Mouse (Mus musculus) olfactory bulb, adult 2 months (tissue): Measurements from ENCODE around the gene Rab3ip. TPM values are rescaled to one million over a fixed set of nuclear protein-coding genes. Genes with fewer than 3 reads are reported as not detected.

Experiments
- H3K27ac ChIP-seq: fragments of 200-500 bp; 2 replicates; pipeline ENCODE4 v1.5.1; 2012; ENCODE audit warnings: low read depth, low read length; ENCODE audit not compliant: insufficient read depth
- H3K4me1 ChIP-seq: fragments of 200-500 bp; 2 replicates; pipeline ENCODE4 v1.6.1; 2012; ENCODE audit warnings: low read length; ENCODE audit not compliant: control insufficient read depth, insufficient read depth
- H3K4me3 ChIP-seq: fragments of 200-500 bp; 2 replicates; pipeline ENCODE4 v1.5.1; 2012; ENCODE audit warnings: mild to moderate bottlenecking, low read depth, low read length, moderate library complexity; ENCODE audit not compliant: insufficient read depth
- CTCF ChIP-seq: fragments of 200-500 bp; IDR thresholded peaks from 2 replicates; pipeline ENCODE4 v1.5.1; 2012; ENCODE audit warnings: low read depth, mild to moderate bottlenecking, low read length, moderate library complexity; ENCODE audit not compliant: insufficient read depth
- POLR2A ChIP-seq: fragments of 200-500 bp; IDR thresholded peaks from 2 replicates; pipeline ENCODE4 v1.6.1; 2012; ENCODE audit warnings: mild to moderate bottlenecking, low read depth, low read length, moderate library complexity; ENCODE audit not compliant: insufficient read depth
- WGBS: fragments of 180-500 bp; shearing (Covaris S2); methylation state at CpG from one replicate; pipeline ENCODE4 v1.1.7; 2018; 5-methylcytosine and 5-hydroxymethylcytosine counted together
- polyA plus RNA-seq: library from polyadenylated mRNA; stranded (reverse); fragments of >200 nt; gene quantifications from 2 replicates; pipeline ENCODE4 v1.2.4, GENCODE M21; 2012; ENCODE audit warnings: low replicate concordance; ENCODE audit not compliant: missing spikeins, insufficient read depth, insufficient read length

Gene Rab3ip
- polyA plus RNA-seq, 1 experiment, result not detected

DNA sequence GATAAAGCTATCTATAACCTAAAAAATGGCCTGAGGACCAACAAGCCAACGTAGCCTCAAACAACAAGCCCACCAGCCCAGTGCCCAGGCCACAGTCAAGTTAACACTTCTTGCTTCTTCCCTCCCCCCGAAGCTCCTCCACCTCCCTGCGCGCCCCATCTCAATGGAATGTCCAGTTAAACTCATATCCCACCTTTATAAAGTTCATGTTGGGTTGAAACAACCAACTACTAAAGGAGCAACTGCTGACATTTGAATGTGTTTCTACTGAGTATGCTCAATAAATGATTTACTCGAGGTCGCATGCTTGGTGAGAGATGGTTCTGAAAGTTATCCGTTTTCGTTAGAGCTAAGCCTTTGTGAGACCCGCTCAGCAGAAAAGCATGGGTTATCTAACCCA, 2.2 kb downstream of the Rab3ip start:
- 90% methylated on average over 9 of the region's 9 CpGs for WGBS
- Histone ChIP-seq H3K4me3 (no peak overlapping the region), H3K4me1 (peaks cover 9% of the 10 kb centered on the region; the same call in 1 of the 2 replicates), H3K27ac (no peak overlapping the region)
- TF ChIP-seq CTCF (no peak), POLR2A (no peak)

- H3K27ac ChIP-seq, result no peak overlapping the region
- WGBS, result 77% methylated on average over 10 of the region's 10 CpGs
- H3K4me1 ChIP-seq, result peaks cover 9% of the 10 kb centered on the region; the same call in 1 of the 2 replicates
- no peak overlapping the region for H3K4me3 ChIP-seq
- TF ChIP-seq POLR2A (no peak), CTCF (no peak)
These were observed 5.6 kb downstream of the Rab3ip start for GRCm38 (mm10) chr10:116944940-116945339.

DNA sequence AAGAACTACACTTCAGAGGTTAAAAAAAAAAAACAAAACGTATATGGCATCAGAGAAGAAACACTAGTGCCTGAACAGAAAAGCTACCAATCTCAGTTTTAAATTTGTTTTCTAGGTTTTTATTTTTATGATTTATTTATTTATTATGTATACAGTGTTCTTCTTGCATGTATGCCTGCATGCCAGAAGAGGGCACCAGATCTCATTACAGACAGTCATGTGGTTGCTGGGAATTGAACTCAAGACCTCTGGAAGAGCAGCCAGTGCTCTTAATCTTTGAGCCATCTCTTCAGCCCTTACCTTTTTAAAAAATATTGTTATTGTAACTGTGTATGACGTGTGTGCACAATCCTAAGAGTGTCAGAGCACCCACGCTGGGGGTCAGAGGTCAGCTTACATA, 6.4 kb downstream of the Rab3ip start:
- H3K27ac ChIP-seq, result no peak overlapping the region
- no peak overlapping the region for H3K4me3 ChIP-seq
- 87% methylated on average over 3 of the region's 3 CpGs for WGBS
- TF ChIP-seq CTCF (no peak), POLR2A (no peak)
- H3K4me1 ChIP-seq, result peaks cover 9% of the 10 kb centered on the region; the same call in 1 of the 2 replicates

DNA sequence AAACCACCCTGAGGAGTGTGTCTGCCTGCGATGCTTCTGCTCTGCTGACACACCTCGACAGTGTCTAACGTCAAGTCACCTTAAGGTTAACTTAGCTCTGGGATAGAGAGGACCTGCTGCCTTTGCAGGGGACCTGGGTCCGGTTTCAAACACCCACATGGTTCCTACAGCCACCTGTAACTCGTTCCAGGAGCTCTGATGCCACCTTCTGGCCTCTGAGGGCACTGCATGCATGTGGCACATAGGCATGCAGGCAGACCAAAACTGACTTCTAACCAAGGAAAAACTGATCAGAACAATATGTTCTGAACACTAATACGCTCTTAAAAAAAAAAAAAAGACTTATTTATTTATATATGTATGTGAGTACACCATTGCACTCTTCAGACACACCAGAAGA, 7.5 kb downstream of the Rab3ip start:
- peaks cover 7% of the 10 kb centered on the region; the same call in 1 of the 2 replicates for H3K4me1 ChIP-seq
- 96% methylated on average over 6 of the region's 6 CpGs for WGBS
- no peak overlapping the region for H3K4me3 ChIP-seq
- no peak for TF ChIP-seq POLR2A
- no peak for TF ChIP-seq CTCF
- H3K27ac ChIP-seq, result no peak overlapping the region

DNA sequence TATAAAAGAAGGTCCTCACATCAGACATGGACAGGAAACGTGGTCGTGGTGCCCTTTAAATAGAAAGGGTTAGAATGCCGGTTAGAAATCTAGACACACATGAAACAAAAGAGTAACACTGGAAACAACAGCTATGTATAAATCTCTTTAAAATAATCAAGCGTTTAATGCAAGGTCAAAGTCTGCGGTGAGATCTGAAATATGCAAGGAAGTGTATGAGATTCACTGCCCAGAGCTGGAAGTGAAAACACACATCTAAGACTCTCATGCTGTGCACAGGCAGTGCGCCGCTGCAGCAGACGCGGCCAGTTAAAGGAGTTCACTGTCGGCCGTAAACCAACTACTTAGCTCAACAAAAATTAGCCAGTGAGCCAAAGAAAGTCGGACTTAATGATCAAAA, 15.5 kb downstream of the Rab3ip start:
- H3K4me3 ChIP-seq, result no peak overlapping the region

GRCm38 (mm10) chr10:116933794-116934193, 16.8 kb downstream of the Rab3ip start:
- no peak overlapping the region for H3K27ac ChIP-seq
- peaks cover 9% of the 10 kb centered on the region for H3K4me1 ChIP-seq
- TF ChIP-seq POLR2A (no peak), CTCF (no peak)
- H3K4me3 ChIP-seq, result no peak overlapping the region
- WGBS, result 94% methylated on average over 7 of the region's 7 CpGs

More for the DNA sequence above, 15.5 kb downstream of the Rab3ip start:
- TF ChIP-seq CTCF (no peak), POLR2A (no peak)
- 63% methylated on average over 12 of the region's 12 CpGs for WGBS
- Histone ChIP-seq H3K27ac (no peak overlapping the region), H3K4me1 (peaks cover 9% of the 10 kb centered on the region)

DNA sequence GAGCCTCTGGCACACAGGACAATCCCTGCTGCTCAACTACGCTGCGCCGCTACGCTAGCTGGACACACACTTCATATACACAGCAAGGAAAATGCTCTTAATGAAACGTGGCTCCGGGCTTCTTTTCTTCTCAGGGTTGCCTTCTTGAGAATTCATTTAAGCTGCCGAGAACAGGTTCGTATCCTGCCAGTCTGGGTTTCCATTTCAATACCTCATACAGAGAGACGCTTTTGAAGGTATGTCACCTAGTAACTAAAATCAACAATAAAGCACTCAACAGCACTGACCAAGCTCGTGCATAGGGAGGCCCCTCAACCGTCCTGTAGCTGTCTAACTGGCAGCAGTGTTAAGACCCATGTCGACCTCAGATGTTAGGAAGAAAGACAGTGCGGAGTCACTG, 18.2 kb downstream of the Rab3ip start:
- WGBS, result 89% methylated on average over 13 of the region's 13 CpGs
- TF ChIP-seq POLR2A, result no peak
- TF ChIP-seq CTCF, result no peak

DNA sequence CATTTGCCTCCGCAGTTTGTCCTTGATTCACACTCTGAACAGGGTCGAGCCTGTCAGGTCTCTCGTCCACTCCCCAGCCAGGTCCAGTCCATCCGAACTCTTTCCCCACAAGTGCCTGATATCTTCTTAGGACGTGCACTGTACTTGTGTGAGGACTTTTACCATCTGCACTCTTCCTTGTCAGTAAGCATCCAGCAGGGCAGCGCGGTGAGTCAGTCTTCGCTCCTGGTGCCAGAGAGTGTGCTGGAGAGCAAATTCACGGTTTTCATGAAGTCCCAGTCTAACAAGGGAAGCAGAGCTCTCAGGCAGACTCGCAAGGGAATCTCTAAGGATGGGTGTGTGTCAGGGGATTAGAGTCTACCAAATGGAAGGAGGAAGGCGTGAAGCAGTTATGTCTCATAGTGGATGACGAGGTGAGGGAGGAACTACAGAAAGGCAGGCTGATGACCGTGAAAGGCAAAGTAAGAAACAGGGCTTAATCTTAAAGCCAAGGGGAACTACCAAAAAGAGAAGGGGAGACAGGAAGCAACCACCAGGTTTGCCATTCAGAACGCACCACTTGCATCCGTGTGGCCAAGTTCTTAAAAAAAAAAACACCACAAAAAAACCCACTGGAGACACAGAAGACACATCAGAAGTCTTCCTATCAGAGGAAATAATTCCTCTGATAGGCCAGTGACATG, 18.9 kb downstream of the Rab3ip start:
- Histone ChIP-seq H3K4me1 (peaks cover 9% of the 10 kb centered on the region), H3K4me3 (no peak overlapping the region), H3K27ac (no peak overlapping the region)
- no peak for TF ChIP-seq CTCF
- WGBS, result 74% methylated on average over 15 of the region's 15 CpGs

More for the DNA sequence above, 18.2 kb downstream of the Rab3ip start:
- Histone ChIP-seq H3K4me3 (no peak overlapping the region), H3K27ac (no peak overlapping the region), H3K4me1 (peaks cover 9% of the 10 kb centered on the region)

GRCm38 (mm10) chr10:116930936-116931335, 19.6 kb downstream of the Rab3ip start:
- no peak overlapping the region for H3K4me3 ChIP-seq
- H3K27ac ChIP-seq, result no peak overlapping the region
- 86% methylated on average over 6 of the region's 7 CpGs for WGBS
- TF ChIP-seq POLR2A (no peak), CTCF (no peak)
- H3K4me1 ChIP-seq, result peaks cover 9% of the 10 kb centered on the region
